Mouse (Mus musculus) fibroblast of lung, adult 2 months (primary cell): ENCODE data around the gene Msrb3.
A peak's percentile ranks its signal among the peaks of the same experiment; 100 is the strongest.

ENCODE experiments used
- DNase-seq: peaks from one replicate; pipeline ENCODE4 v3.0.0-alpha.2; 2011; ENCODE audit warnings: low read depth

Msrb3 gene

DNA sequence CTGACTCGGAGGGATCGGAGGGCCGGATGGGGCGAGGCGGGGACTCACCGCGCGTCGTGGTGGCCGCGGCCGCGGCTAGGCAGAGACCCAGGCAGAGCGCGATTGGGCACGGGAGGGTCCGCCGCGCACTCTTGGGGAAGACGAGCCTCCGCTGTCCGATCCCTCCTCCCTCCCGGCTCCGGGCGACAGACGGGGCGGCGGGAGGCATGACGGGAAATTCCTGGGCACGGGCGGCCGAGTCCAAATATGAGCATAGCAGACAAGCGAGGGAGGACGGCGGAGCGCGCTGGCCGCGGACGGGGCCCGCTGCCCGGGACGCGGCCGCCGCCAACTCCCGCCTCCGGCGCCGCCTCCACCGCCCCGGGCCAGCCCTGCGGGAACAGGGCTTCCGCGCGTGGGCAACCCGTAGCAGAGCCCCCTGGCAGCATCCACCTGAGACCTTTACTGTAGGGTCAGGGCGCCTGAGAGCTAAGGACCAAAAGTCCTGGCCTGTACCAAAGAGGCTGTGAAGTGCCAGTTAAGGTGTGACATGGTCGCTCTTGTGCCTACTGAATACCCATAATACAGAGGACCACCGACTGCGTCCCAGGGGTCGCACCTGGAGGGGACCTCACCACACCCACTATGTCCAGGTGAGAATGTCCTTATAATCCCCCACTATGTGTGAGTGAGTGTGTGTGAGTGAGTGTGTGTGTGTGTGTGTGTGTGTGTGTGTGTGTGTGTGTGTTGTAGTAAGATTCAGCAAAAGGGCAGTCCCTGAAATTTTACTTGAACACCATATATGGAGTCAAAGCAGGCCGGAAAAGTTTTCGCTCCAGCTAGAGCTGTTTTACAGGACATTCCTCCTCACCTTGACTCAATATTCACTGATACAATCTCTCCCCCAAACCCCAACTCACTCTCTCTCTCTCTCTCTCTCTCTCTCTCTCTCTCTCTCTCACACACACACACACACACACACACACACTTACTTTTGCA lies at the start of gene Msrb3:
TSS of gene Msrb3 (minus strand) at position 317 of the 978 bp plus-strand sequence.
- DNase-seq: peak; percentile 57

DNA sequence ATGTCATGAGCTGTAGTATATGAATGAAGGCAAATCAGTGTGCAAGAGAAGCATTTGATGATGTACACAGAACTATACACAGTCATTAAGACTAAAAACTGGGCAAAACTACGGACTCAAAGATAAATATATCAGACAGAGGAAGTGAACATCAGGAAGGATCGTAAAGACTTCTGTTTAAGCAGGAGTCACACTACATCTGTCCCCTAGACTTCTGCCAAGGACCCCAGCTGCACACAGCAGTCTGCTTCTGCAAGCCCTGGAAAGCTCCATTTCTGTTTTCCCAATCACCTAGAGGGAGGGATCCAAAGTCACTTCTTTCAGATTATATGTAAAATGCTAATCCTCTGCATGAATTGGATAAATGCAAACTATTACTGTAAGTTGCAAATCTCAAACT lies 49.6 kb upstream of the Msrb3 start:
- DNase-seq: no peak

DNA sequence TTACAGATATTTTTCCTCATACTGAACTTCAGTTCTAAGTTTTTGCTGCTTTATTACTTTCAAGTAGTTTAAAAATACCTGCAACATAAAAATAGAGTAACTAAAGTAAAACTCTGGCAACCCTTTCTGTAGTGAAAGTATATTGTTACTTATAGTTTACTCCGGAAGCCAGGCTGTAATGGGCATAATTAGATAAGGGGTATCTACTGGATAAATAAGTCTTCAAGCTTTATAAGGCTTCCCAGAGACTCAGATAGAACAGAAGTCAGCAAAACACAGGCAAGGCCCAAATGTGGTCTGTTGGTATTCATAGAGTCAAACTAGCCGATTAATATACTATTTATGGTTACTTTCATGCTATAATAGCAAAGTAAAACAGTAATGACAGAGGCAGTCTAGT lies 48.9 kb upstream of the Msrb3 start:
- DNase-seq: no peak

DNA sequence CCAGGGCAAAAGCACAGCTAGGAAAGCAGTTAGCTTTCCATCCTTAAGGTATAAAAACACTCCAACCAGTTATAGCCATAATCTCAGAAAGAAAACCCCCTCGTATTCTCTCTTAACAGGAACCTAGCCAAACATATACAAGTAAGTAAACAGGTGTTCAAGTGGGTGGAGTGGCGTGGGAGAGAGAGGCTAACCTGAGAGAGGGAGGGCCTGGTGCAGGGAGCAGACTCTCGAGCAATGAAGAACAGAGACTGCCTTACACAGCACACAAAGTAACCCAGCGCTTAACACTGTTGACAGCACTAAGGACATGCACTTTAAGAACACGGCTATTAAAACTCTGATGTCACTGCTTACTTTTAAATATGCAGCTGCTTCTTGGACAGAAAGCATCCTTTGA lies 47.9 kb upstream of the Msrb3 start:
- DNase-seq: no peak

GRCm38 (mm10) chr10:120938904-120939208 lies 40.0 kb upstream of the Msrb3 start:
- DNase-seq: no peak

GRCm38 (mm10) chr10:120938077-120938903 lies 39.4 kb upstream of the Msrb3 start:
- no peak for DNase-seq

- no peak for DNase-seq
Measured at GRCm38 (mm10) chr10:120929536-120929935, 30.6 kb upstream of the Msrb3 start.

GRCm38 (mm10) chr10:120928183-120928582 lies 29.3 kb upstream of the Msrb3 start:
- DNase-seq: no peak

DNA sequence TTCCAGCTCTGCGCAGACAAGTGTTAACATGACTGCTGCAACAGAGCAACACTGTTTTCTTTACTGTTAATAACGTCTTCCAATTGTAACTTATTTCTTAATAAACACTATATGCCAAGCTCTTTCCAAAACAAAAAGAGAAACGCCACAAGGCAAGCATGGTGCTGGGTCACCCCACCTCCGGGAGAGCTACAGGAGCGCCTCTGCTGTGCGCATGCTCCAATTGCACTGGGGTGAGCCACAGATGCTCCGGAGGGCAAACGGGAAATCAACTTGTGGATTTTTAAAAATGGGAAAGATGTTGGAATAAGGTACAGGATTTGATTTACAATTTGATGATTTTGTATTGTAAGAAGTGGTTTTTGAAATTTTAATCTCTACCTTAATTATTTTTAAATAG lies 27.3 kb upstream of the Msrb3 start:
- DNase-seq: no peak

- no peak for DNase-seq
Measured at GRCm38 (mm10) chr10:120921501-120921900, 22.6 kb upstream of the Msrb3 start.

DNA sequence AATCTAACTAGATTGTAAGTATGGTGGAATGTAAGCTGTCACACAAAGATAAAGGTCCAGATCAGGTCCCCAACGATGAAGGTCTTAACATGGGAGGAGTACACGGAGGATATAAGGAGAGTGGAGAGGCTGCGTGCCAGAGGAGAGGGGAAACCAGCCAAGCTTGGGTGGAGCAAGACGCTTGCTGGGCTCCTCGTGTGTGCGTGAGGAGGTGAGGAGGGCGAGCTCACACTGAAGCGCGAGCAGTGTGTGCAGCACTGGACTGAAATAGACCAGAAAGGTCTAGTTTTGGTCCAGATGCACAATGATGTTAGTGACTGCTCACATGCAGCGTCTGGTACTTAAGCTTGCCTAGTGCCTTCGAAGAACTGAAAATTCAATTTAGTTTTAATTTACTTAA lies 21.7 kb upstream of the Msrb3 start:
- no peak for DNase-seq

DNA sequence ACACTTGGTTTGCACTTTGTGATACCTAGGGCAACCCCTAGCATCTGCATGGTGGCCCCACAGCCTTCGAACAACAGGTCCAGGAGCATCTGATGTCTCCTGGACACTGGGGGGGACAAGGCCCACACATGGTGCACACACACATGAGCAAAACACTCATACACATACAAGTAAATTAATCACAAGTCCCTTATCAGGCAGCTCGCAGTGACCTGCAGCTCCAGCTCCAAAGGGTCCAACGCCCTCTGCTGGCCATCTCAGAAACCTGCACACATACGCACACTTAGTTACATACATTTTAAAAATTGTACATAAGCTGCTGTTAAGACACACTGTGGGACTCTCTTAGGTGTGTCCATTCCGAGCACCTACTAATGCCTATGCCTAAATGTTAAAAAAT lies 17.3 kb upstream of the Msrb3 start:
- no peak for DNase-seq

- peak; percentile 43 for DNase-seq
Measured at GRCm38 (mm10) chr10:120914948-120915631, 16.2 kb upstream of the Msrb3 start.

DNA sequence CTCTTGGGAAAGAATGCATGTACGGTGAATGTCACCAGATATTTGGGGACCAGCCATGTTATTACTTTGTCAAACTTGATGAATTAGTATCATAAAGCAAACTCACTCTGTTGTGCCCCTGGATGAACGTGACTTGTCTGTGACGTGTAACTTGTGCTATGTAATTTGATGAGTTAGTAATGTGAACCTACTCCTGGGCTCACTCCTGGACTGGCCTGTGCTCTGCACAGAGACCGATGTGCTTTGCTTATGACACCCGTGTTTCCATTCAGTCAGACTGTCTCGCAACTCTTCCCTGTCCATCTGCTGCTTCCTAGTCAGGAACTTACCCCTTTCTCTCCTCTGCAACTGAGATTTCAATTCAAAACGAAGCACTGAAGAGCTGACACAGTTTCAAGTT lies 15.4 kb upstream of the Msrb3 start:
- DNase-seq: no peak

DNA sequence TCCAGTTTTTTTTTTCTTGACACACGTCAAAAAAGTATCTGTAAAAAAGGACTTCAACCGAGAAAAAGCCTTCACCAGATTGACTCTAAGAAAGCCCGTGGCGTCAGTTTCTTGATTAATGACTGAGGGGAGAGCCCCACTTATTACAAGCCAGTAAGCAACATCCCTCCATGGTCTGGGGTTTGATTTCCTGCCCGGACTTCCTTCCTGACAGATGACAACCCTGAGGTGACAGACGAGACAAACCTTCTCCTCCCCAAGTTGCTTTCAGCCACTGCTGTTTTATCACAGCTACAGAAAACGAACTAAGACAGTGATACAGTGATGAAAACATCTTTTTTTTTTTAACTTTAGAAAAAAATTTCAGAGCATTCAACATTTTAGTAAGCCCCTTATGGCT lies 14.9 kb upstream of the Msrb3 start:
- DNase-seq: no peak

DNA sequence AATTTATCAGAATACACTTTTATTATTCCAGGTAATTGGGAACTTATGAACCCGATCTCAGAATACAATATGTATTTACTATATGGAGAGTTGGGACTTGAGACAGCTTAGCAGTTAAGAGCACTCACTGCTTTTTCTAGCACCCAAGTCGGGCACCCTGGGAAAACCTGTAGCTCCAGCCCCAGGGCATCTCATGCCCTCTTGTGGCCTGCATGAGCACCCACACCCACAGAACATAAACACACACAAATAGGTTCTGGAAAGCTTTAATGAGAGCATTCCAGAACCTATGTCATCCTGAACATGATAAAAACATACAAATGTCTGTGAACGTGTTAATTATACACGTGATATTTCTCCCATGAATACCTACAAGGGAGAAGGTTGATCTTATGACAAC lies 13.1 kb upstream of the Msrb3 start:
- no peak for DNase-seq

DNA sequence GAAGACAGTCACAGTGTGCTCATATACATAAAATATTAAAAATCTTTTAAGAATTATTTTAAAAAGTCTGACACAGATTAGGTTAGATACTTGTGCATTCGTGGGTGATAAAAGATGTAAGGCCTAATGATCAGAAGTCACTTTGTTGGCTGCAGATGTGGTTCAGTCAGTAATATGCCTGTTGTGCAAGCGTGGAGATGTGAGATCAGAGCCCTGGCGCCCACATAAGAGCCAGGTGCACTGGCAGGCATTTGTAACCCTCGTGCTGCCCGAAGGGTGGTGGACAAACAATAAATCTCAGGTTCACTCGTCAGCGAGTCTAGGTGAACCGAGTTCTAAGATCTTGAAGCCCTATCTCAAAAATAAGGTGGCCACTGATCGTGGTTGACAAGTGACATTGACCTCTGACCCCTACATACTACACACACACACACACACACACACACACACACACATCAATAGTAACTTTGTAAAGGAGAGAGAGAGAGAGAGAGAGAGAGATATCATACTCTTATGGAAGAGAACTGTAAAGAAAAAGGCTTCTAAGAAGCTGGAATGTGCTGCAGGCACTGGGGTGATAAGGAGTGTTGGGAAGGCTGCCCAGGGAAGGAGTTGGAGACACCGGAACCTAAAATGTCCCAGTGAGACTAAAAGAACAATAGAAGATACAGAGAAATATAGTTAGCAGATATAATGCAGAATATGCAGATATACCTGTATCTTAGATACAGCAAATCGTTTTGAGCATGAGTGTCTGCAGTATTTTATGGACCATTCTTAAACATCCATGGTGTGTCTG lies 10.1 kb upstream of the Msrb3 start:
- no peak for DNase-seq

- DNase-seq: no peak
Measured at GRCm38 (mm10) chr10:120904676-120905075, 5.8 kb upstream of the Msrb3 start.

GRCm38 (mm10) chr10:120903843-120904468 lies 5.1 kb upstream of the Msrb3 start:
- no peak for DNase-seq

DNA sequence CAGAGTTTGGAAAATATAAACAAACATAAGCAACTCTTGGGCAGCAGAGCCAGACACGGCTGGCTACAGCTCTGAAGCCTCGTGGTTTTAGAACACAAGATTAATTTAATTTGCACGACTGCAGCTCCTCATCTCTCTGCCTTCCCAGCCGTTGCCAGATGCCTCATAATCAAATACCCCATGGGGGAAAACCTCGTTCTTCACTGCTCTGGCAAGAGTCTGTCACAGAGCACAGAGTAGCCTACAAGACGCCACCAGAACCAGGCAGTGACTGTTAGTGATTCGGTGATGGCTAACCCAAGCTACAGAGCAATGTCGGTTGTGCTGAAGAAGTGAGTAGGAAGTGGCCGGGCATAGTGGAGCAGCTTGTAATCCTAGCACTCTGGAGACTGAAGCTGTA lies 2.8 kb upstream of the Msrb3 start:
- DNase-seq: no peak

GRCm38 (mm10) chr10:120900096-120900495 lies 1.2 kb upstream of the Msrb3 start:
- no peak for DNase-seq
